Mouse (Mus musculus) testis, adult 2 months (tissue): ENCODE data around the gene Gm44502.
A peak's percentile ranks its signal among the peaks of the same experiment; 100 is the strongest.

Source experiments
- CTCF ChIP-seq: fragments of 200-500 bp; IDR thresholded peaks from 2 replicates; pipeline ENCODE4 v1.5.1; 2012; ENCODE audit warnings: low read depth, mild to moderate bottlenecking, inconsistent platforms, low read length, moderate library complexity; ENCODE audit not compliant: control insufficient read depth, insufficient read depth, insufficient replicate concordance
- POLR2A ChIP-seq: fragments of 200-500 bp; IDR thresholded peaks from 2 replicates; pipeline ENCODE4 v1.6.1; 2012; ENCODE audit warnings: low read depth, mild to moderate bottlenecking, inconsistent platforms, low read length, moderate library complexity; ENCODE audit not compliant: control insufficient read depth

GRCm38 (mm10) chr15:89373762-89374248 lies 55.7 kb downstream of the Gm44502 start, which contains the start of gene Sco2:
- TF ChIP-seq CTCF (peak; percentile 72; the same call in 1 of the 2 replicates), POLR2A (peak; percentile 84; the same call in 1 of the 2 replicates)
